Mouse (Mus musculus) T-helper 17 cell (primary cell): ENCODE measurements around the gene Rab27a.

Experiments used
- in situ Hi-C, 2 experiments: fragments of 300-600 bp; cut with MboI, MseI; formaldehyde crosslinking; loops; 1 replicate in 1 of 2; 2 replicates in 1 of 2; pipeline ENCODE4 v1.15.1; 2025; ENCODE audit warnings: high pct_unique_total_duplicates in 2 of 2

The Rab27a gene

DNA sequence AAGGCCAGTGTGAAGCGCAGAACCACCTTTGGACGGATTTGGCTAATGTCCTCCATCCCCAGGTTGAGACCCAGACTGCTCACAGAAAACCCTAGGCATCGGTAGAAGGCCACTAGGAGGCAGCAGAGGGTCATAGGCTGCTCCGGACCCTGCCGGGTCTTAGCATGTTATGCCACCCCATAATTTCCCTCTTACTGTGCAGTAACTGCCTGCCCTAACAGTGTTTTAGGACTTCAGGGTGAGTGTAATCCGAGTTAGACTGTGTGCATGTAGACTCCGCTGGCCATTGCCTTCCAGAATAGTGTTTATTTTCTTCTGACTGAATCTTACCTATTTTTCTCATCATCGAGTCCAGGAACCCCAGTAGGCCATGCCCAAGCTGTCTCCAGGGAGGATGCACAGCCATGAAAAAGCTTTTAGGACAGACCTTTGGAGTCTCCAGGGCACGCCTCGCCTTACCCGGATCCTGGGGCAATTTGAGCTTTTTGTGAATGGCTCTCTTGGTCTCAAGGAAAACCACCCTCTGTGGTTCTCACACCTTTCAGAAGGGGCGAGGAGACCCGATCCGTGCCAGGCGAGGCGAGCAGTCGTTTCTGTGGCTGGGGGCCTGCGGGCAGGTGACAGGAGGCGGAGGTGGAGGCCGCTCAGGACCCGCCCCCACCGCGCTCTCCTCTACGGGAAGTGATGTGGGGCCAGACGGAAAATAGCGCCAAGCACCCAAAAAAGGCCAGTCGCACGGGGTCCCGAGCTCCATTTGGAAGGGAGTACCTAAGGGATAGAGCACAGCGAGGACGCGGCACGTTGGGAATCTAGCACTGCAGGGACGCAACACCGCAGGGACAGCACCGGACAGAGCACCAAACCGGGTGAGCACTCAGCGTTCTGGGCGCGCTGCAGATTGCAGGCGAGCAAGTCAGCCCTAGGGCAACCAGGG is at the start of gene Rab27a:
TSS of gene Rab27a (plus strand) at position 709 of the 934 bp plus-strand sequence.
- in situ Hi-C loops, result loop anchor here (5.0 kb wide), 2 partner anchors 43 to 48 kb away; no protein-coding TSS in a partner anchor

DNA sequence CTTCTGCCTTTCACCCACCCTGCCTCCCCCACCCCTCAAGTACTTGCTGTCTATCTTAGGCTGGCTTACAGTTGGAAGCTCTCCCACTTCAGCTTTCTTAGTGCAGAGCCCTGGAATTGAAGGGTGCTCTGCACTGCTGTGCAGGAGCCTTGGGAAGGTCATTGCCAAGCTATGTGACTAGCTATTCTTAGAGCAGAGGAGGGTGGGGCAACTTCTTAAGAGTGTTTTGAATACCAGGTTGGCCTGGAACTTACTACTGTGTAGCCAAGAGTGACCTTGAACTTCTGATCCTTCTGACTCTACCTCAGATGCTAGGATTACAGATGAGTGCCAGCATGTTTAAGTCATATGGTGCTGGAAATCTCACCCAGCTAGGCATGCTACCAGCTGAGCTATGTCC is 48.5 kb upstream of the Rab27a start:
- in situ Hi-C loops, result no loop called here

DNA sequence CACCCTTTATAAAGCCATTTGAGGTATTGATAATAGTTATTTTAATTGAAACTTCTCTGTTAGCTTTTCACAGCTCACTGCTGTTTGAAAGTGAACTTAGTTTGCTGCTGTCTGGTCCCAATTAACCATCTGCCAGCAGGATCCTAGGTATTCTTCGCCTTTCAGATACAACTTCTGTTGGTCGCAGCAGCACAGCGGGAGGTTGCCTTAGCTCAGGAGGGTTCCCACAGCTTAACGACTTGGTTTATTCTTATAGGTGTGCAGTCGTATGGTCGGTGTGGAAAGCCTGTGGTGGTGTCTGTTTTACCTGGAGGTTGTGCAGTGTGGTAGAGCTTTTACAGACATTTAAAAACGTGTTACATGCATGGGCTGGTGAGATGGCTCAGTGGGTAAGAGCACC is 47.8 kb upstream of the Rab27a start:
- in situ Hi-C loops, result no loop called here

DNA sequence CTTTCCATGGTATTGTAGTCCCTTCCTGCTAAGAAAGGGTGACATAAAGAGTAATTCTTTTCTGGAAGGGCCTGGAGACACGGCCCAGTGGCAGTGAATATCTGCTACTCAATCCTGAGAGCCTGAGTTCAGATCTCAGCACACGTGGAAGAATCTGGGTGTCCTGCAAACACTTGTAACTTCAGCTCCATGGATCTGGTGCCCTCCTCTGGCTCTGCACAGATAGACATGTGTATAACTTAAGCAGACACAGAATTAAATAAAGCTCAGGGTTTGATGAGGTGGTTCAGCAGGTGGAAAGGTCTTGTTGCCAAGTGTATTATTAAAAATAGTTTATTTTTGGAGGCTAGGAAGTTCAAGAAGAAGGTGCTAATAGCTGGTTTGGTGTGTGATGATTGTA is 44.2 kb upstream of the Rab27a start:
- in situ Hi-C loops, result no loop called here

DNA sequence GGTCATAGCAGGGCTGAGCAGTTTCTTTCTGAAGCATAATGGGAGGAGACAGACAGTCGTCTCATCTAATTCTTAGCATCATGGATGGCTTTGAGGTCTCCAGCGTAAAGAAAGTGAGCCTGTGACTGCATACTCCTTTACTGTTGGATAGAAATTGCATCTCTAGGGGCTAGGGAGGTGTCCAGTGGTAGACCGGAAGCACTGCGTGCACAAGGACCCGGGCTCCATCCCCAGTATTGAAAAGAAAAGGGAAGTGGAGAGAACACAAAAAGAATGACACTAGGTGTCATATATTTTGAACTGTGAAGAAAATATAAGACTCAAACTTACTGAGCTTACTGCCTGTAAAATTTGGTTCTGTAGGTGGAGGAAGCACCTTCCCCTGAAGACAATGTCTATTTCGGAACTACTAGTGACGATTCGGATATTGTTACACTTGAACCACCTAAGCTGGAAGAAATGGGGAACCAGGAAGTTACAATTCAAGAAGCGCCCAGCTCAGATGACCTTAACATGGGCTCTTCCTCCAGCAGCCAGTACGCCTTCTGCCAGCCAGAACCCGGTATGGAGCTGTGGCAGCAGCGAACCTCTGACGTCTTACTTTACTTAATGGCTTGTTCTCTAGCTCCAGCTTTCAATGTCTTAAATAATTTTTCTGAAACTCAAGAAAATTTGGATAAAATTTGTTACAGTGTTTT is 43.2 kb upstream of the Rab27a start:
- in situ Hi-C loops, result no loop called here

DNA sequence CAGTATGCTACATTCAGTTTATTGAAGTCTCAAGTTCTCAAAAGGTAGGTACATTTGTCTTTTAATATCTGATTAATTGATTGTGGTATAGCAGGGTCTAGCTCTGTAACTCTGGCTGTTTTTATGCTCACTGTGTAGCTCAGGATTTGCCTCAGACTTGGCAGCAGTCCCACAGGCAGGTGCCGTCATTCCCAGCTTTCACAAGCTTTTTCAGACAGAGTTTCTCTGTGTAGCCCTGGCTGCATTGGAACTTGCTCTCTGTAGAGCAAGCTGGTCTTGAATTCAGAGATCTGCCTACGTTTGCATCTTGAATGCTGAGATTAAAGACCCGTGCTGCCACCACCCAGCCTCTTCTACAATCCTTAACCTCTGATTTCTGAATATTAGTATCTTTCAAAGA is 42.5 kb upstream of the Rab27a start:
- in situ Hi-C loops, result no loop called here

DNA sequence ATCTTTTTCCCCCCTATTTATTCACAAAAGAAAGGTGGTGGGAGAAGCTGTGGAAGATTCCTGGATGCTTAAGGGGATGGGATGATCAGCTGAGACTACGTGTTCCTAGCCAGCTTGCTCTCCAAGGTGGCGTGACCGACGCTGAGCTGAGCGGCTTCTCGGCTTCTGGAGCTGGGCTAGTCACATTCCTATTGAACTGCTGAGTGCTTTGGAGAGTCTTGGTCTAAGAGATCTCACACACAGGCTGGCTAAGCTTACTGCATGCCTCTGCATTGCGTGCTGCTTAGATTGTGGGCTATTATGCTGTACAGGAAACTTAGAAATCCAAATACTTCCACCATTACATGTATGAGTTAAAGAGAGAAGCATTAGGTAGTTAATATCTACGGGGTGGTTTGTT is 40.6 kb upstream of the Rab27a start:
- in situ Hi-C loops, result no loop called here

DNA sequence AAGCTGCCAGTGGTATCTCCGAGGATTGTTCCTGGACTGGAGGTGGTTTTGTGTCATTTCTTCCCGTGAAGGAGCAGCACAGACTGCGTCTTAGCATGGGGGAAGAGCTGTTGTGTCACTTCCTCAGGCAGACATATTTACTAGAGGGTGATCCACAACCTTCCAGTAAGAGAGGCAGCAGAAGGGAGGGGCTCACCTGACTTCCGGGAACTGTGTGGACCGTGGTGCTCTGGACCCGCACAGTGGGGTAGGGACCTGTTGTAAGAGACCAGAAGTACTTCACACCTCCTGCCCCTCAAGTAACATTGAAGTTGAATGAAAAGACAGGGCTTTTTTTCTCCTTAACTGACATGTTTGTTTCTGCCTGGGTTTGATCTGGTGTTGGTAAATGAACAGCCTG is 39.5 kb upstream of the Rab27a start:
- in situ Hi-C loops, result no loop called here

DNA sequence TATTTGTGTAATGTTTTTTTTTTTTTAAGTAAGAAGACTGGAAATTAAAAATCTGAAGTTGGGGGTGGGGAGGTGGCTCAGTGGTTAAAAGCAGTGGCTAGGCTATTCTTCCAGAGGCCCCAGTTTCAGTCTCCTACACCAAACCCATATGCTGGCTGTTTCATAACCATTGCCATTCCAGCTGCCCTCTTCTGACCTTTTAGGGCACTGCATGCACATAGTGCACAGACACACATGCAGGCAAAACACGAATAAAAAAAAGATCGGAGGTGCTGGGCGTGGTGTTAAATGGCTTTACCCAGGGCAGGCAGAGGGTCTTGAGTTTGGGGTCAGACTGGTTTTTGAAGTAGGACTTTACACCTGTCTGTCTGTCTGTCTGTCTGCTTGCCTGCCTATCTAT is 38.5 kb upstream of the Rab27a start:
- in situ Hi-C loops, result no loop called here

DNA sequence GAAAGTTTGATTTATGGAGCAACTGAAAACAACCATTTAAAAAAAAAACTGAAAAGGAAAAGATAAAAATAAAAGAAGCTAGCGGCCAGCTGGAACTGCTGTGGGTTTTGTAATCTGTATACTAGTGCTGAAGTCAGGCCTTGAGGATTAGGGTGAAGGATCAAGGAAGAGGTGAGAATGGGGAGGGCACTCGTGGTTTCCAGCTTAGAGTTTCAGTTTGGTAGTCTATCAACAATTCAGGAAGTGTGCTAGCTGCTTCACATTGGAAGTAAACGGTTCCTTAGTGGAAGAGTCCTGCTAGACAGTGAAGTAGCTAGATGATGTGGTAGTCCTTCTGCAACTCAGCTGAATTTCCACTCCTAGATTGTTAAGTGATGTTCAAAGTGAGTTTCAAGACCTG is 36.3 kb upstream of the Rab27a start:
- in situ Hi-C loops, result no loop called here

DNA sequence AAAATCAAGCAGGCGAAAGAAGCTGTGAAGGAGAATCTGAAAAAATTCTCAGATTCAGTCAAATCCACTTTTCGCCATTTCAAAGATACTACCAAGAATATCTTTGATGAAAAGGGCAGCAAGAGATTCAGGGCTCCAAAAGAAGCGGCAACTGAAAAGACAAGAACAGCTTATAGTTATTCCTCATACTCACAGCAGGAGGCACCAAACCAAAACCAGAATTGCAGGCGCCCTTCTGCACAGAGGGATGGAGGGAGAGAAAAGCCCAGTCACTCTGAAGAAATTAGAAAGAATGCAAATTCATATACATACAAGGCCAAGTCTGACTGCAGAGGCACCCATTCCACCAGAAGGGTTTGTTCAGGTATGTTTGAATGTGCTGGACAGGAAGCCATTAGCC is 32.0 kb upstream of the Rab27a start:
- in situ Hi-C loops, result no loop called here

DNA sequence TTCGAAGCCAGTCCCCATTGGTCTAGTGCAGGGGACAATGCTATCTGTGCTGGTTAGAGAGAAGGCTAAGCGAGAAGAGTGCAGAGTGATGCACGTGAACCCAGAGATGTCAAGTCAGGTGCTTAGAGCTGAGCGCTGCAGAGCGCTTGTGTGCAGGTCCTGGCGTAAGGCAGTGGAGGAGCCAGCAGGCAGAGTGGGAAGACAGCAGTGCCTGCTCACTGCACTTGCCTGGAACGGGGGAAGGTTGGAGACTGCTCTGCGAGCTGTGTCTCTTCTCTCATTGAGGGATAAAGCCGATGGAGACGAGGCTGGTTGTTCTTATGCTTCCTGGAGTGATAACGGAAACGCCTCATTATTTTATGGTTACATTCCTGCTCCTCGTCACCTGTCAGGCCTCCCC is 29.9 kb upstream of the Rab27a start:
- in situ Hi-C loops, result no loop called here

DNA sequence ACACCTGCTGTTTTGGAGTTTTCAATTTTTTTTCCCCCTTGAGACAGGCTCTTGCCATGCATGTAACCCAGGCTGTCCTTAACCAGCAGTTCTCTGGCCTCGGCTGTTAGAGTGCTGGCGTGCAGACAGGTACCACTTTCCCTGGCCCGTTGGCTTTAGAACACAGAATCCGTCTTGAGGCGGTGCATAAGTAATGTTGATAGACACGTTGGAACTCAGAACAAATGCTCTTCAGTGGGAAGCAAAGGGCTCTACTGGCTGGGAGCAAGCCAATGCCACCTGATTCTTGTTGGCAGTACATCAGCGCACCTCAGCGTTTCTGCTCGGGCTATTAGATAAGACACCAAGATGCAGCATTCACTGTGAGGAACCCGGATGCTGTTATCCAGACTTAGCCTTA is 24.8 kb upstream of the Rab27a start:
- in situ Hi-C loops, result no loop called here

DNA sequence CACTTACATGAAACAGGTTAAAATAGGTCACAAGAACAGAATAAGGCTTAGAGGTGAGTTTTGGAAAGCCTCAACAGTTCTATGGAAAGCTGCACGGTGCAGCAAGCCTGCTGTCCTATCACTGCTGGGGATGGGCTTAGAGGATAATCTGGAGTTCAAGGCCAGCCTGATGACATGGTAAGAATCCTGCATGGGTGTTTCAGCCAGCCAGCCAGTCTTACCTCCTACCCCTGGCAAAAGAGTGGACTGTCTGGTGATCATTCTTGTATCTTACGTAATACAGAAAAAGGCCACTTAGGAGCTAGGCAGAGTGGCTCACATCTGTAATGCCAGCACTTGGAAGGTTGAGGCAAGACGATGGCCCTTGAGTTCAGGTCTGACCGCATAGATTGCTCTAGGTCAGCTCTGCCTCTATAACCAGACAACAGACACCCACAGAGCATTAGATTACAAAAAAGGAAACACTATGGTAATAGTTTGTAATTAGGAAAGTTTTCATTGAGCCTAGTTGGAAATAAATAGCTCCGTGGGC is 24.0 kb upstream of the Rab27a start:
- in situ Hi-C loops, result no loop called here

DNA sequence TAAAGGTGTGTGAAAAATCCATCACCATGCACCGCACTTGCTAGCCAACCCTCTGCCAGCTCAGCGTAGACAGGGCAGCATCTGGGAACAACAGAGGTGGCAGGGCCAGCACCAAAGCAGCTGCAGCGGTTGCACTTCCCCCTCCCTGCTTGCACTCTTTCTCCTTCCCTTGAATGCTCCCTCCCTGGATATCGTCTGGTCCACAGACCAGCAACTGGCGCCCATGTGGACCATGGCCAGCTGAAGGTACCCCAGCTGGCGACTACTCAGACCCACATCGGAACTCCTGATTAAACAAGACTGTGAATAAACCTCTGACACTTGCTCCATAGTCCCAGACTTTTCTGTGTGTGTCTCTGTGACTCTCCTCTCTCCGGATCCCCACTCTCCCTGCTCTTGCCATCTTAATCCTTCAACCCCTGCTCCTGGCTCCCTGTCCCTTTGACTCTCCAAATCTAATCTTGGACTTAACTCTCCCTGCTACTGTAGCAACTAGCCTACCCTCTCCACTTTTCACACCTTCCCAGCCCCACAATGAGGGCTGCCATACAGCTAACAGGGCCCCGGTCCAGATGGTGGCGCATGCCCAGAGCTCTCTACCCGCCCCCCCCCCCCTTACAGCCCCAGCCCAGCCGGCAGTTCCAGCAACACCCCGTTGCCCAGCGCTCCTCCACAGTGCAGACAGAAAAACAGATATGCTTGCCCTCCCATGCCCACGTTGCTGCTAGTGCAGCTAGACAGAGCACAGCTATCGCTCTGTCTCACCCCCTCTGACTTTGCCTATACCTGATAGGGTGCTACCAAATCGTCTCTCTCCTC is 18.6 kb upstream of the Rab27a start:
- in situ Hi-C loops, result no loop called here

DNA sequence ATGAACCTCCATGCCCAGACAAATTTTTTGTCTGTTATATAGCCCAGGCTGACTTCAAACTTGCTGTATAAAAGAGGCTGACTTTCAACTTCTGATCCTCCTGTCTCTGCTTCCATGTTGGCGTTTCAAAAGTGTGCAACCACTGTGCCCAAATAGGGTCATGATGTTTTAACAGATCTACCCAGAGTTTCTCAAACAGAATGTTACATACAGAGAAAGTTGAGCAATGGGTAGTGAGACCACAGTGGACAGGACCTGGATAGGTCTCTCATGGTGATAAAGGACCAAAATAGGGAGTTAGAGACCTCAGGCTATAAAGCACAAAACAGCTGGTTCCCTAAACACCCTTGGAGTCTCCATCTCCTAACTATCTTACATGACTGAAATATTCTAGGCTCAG is 14.2 kb upstream of the Rab27a start:
- in situ Hi-C loops, result no loop called here

DNA sequence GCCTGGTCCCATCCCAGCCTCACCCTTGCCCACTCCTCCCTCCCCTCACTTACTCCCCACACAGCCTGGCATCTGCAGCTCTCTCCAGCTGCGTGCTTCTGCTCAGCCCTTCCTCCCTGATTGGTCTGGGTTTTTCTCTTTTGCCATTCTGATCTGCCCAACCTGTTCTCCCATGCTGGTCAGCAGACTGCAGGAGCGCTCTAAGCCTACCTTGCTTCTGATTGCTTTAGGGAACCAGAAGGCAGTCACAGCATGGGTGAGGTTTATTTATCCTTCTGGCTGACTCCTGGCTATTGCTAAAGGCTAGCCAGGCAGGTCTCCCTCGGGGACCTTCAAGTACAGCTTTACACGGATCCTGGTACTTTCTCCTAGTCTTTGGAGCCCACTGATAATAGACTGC is 13.2 kb upstream of the Rab27a start:
- in situ Hi-C loops, result no loop called here

DNA sequence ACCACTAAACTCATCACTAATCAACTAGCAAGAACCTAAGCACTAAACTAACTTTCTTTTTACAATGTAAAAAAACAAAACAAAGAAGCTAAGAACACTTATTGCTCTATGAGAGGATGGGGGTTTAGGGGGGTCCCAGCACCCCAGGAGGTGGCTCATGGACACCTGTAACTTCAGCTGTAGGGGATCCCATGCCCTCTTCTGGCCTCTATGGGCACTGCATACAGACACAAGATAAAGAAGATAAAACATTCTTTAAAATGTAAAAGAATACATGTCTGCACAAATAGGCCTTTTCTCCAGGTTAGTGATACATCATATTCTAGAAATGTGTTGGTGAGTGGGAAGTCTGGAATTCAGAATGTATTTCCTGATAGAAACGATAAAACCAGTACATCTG is 11.2 kb upstream of the Rab27a start:
- in situ Hi-C loops, result no loop called here

DNA sequence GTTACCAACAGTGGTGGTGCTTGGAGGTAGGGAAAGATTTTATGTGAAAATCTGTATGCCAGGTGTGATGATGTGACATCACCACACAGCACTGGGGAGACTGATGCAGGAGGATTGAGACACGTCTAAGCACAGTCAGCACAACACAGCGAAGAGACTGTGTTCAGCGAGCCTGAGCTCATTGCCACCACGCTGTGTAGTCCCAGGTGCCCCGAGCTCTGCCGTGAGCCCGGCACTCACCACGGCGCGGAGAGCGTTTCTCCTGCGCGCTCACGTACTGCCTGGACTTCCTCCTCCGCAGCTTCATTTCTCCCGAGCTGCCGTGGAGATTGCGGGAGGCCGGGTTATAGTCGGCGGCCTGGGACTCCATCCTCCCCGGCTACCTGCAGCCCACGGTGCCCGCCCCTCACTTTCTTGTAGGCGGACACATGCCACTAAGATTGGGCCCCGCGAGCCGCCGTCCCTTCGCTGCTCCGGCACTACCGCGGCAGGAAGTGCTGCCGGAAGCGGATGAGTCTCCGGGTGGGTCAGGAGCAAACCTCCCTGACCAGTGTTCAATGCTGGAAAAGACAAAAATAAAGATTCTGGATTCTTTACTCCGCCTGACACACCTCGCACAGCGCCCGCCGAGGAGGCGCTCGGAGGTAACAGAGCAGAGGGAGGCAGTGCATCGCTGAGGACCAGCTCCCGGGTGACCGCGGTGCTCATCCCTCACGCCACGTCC is 5.3 kb upstream of the Rab27a start:
- in situ Hi-C loops, result no loop called here

DNA sequence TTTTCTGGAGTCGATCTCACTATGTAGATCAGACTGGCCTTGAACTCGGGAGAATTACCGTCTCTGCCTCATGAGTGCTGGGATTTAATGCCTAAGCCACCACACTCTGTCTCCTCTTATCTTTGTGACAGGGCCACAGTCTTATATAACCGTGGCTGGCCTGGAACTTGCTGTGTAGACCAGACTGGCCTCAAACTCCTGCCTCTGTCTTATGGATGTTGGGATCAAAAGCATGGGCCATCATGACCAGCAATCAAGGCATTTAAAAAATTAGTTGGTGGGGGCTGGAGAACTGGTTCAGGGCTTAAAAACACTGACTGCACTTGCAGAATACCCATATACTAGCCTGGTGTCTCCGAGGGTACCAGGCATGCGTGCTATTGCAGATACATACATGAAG is 4.6 kb upstream of the Rab27a start, which contains the start of gene Pigb:
TSS of gene Pigb (minus strand) at position 299 of the 400 bp plus-strand sequence.
- in situ Hi-C loops, result loop anchor here (5.0 kb wide), 2 partner anchors 47 to 52 kb away; no protein-coding TSS in a partner anchor

DNA sequence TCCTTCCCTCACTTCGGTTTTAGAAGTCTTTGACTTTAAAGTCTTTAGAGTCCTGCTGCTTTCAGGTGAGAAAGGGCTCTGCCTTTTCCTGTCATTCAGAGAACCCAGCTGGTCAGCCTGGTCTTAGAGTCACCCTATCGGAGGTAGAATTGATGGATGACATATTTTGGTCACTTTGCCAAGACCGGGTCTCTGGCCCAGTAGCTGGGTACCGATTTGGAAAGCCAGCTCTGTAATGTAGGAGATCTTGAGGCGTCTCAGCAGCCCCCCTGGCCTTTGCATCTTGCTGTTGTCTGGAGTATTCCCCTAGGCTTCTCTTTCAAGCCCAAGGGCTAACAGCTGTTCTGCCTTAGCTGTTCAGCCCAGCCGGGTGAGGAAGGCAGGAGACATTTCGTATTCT is 550 bp downstream of the Rab27a start:
- in situ Hi-C loops, result no loop called here
